8 mouse cellular contexts compared by ENCODE assay signal in the genomic region with DNA sequence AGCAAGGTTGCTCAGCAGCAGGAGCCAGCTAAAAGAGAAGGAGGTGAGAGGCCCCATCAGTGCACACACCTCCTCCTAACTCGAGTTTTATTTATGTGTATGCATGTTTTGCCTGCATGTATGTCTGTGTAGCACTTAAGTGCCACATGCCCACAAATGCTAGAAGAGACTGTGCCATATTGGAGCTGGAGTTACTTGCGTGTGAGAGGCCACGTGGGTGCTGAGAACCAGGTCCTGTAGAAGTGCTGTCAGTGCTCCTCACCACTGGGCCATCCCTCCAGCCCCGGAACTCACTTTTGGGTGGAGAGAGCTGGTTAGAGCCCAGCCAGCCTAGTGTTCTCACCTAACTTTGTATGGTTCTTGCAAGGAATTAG. TPM values are rescaled to one million over a fixed set of nuclear protein-coding genes. Genes with fewer than 3 reads are reported as not detected.
DNase-seq lines count a peak whose midpoint lies in the region; ATAC-seq and TF ChIP-seq lines count a peak whose summit lies in the region.
"Had no signal": no experiment of that assay in that cellular context is flagged by ENCODE, and none has a peak within 500 bp of the region (broad histone marks: within the 10 kb centered on the region; RNA-seq: fewer than 3 reads in every experiment).

No protein-coding gene starts in this region.

- peaks cover 32% of the 10 kb centered on the region for H3K4me1 ChIP-seq in midbrain, embryonic 10.5 days
- peaks cover 14% of the 10 kb centered on the region for H3K4me1 ChIP-seq in midbrain, embryonic 11.5 days (ENCODE audit: control insufficient read depth, insufficient read depth, low read length)
- H3K4me1 ChIP-seq in forebrain, embryonic 13.5 days, result peaks cover 20% of the 10 kb centered on the region
- peaks cover 26% of the 10 kb centered on the region for H3K4me1 ChIP-seq in limb, embryonic 15.5 days
- peaks cover 7% of the 10 kb centered on the region; the same call in 1 of the 2 replicates for H3K4me1 ChIP-seq in stomach, postnatal 0 days (replicated peaks; ENCODE audit: control insufficient read depth, insufficient read depth)

- 0 out of 2 replicates have a peak, but pooled peaks cover 1% of the 10 kb centered on the region for H3K27me3 ChIP-seq in midbrain, embryonic 10.5 days (ENCODE audit: low read depth, poor library complexity, severe bottlenecking)
- H3K27me3 ChIP-seq in midbrain, embryonic 11.5 days (ENCODE audit: control insufficient read depth, insufficient read depth, low read length), result no peaks in the 10 kb centered on the region
- H3K27me3 ChIP-seq in forebrain, embryonic 13.5 days, result no peaks in the 10 kb centered on the region
- no peaks in the 10 kb centered on the region for H3K27me3 ChIP-seq in limb, embryonic 15.5 days
- no peaks in the 10 kb centered on the region for H3K27me3 ChIP-seq in stomach, postnatal 0 days (ENCODE audit: control insufficient read depth, insufficient read depth, low read length)

- H3K9ac ChIP-seq in midbrain, embryonic 11.5 days (ENCODE audit: low read length), result no peak overlapping the region
- H3K9ac ChIP-seq in forebrain, embryonic 13.5 days, result peak overlapping the region; percentile 78; the same call in 1 of the 2 replicates
- no peak overlapping the region for H3K9ac ChIP-seq in limb, embryonic 15.5 days
- H3K9ac ChIP-seq in stomach, postnatal 0 days (ENCODE audit: low read length), result peak overlapping the region; percentile 28

- peak overlapping the region; percentile 80 for H3K4me3 ChIP-seq in midbrain, embryonic 10.5 days
- no peak overlapping the region for H3K4me3 ChIP-seq in midbrain, embryonic 11.5 days (ENCODE audit: low read depth, low read length)
- H3K4me3 ChIP-seq in forebrain, embryonic 13.5 days, result peak overlapping the region; percentile 63
- peak overlapping the region; percentile 77 for H3K4me3 ChIP-seq in limb, embryonic 15.5 days
- peak overlapping the region; percentile 66; the same call in 1 of the 2 replicates for H3K4me3 ChIP-seq in stomach, postnatal 0 days (ENCODE audit: low read depth, low read length)

- no peak for ATAC-seq in midbrain, embryonic 11.5 days (ENCODE audit: low FRiP score)
- ATAC-seq in forebrain, embryonic 13.5 days, result no peak
- ATAC-seq in limb, embryonic 15.5 days (ENCODE audit: insufficient number of reproducible peaks, low FRiP score, low TSS enrichment, low read depth), result no peak
- ATAC-seq in stomach, postnatal 0 days (ENCODE audit: low FRiP score, low TSS enrichment), result no peak

- no peaks in the 10 kb centered on the region for H3K9me3 ChIP-seq in midbrain, embryonic 10.5 days (replicated peaks)
- no peaks in the 10 kb centered on the region for H3K9me3 ChIP-seq in midbrain, embryonic 11.5 days (ENCODE audit: control insufficient read depth, low read length)
- H3K9me3 ChIP-seq in forebrain, embryonic 13.5 days (replicated peaks), result no peaks in the 10 kb centered on the region
- H3K9me3 ChIP-seq in limb, embryonic 15.5 days, result no peaks in the 10 kb centered on the region
- H3K9me3 ChIP-seq in stomach, postnatal 0 days (ENCODE audit: control insufficient read depth, low read length), result no peaks in the 10 kb centered on the region

- peaks cover 40% of the 10 kb centered on the region for H3K36me3 ChIP-seq in midbrain, embryonic 10.5 days
- peaks cover 21% of the 10 kb centered on the region for H3K36me3 ChIP-seq in midbrain, embryonic 11.5 days (ENCODE audit: control insufficient read depth, insufficient read depth, low read length)
- H3K36me3 ChIP-seq in forebrain, embryonic 13.5 days (ENCODE audit: poor library complexity, severe bottlenecking), result peaks cover 39% of the 10 kb centered on the region
- peaks cover 44% of the 10 kb centered on the region for H3K36me3 ChIP-seq in limb, embryonic 15.5 days
- peaks cover 17% of the 10 kb centered on the region for H3K36me3 ChIP-seq in stomach, postnatal 0 days (ENCODE audit: control insufficient read depth, insufficient read depth, low read length)

- TF ChIP-seq CTCF in stomach, postnatal 0 days (IDR thresholded peaks at IDR 0.05; ENCODE audit: low read depth), result no peak

- no peak for DNase-seq in midbrain, embryonic 10.5 days (ENCODE audit: low spot score)
- no peak for DNase-seq in midbrain, embryonic 11.5 days (ENCODE audit: low spot score, missing footprints)
- no peak for DNase-seq in stomach, postnatal 0 days (ENCODE audit: low spot score)
- no peak for DNase-seq in cerebellum, postnatal 4 days (ENCODE audit: low spot score in 2 of 2)
- no peak for DNase-seq in spleen, adult 12 weeks (ENCODE audit: low spot score)
- DNase-seq: kidney, adult 18-20 months had no signal

- no peak overlapping the region for H3K4me2 ChIP-seq in midbrain, embryonic 11.5 days
- H3K4me2 ChIP-seq in forebrain, embryonic 13.5 days, result peak overlapping the region; percentile 93
- peak overlapping the region; percentile 81 for H3K4me2 ChIP-seq in limb, embryonic 15.5 days
- peak overlapping the region; percentile 67 for H3K4me2 ChIP-seq in stomach, postnatal 0 days (replicated peaks; ENCODE audit: low read depth)

- WGBS in midbrain, embryonic 10.5 days, result 86% methylated on average over 4 of the region's 4 CpGs
- 84% methylated on average over 4 of the region's 4 CpGs for WGBS in midbrain, embryonic 11.5 days
- 87% methylated on average over 4 of the region's 4 CpGs for WGBS in forebrain, embryonic 13.5 days
- WGBS in limb, embryonic 15.5 days, result 73% methylated on average over 4 of the region's 4 CpGs
- WGBS in stomach, postnatal 0 days, result 77% methylated on average over 4 of the region's 4 CpGs

- TF ChIP-seq EP300 in stomach, postnatal 0 days (optimal IDR thresholded peaks at IDR 0.05), result no peak

- H3K27ac ChIP-seq in midbrain, embryonic 10.5 days (replicated peaks), result no peak overlapping the region
- no peak overlapping the region for H3K27ac ChIP-seq in midbrain, embryonic 11.5 days (ENCODE audit: low read depth, low read length)
- H3K27ac ChIP-seq in forebrain, embryonic 13.5 days, result no peak overlapping the region
- H3K27ac ChIP-seq in limb, embryonic 15.5 days, result peak overlapping the region; percentile 95; the same call in 1 of the 2 replicates
- peak overlapping the region; percentile 93 for H3K27ac ChIP-seq in stomach, postnatal 0 days (replicated peaks)

RNA-seq across cellular contexts. Expression of a gene that starts 6.8 kb away (rescaled TPM):
- polyA plus RNA-seq in midbrain, embryonic 10.5 days (2016; fragmentation: Nextera tagmentation; extraction: Ambion mirVana), result 258 and 270 TPM in 2 replicates
- 290 and 293 TPM in 2 replicates for polyA plus RNA-seq in midbrain, embryonic 11.5 days (2014; fragmentation: Nextera tagmentation; extraction: Ambion mirVana)
- 318 and 358 TPM in 2 replicates for polyA plus RNA-seq in forebrain, embryonic 13.5 days (2015; fragmentation: Nextera tagmentation; extraction: Ambion mirVana)
- 261 and 281 TPM in 2 replicates for polyA plus RNA-seq in limb, embryonic 15.5 days (2015; fragmentation: Nextera tagmentation; extraction: Ambion mirVana)
- 514 and 516 TPM in 2 replicates for polyA plus RNA-seq in stomach, postnatal 0 days (2015; fragmentation: Nextera tagmentation; extraction: Ambion mirVana)

RNA-seq across cellular contexts. Expression of a gene that starts 8.5 kb away (rescaled TPM):
- 253 and 265 TPM in 2 replicates for polyA plus RNA-seq in midbrain, embryonic 10.5 days (2016; fragmentation: Nextera tagmentation; extraction: Ambion mirVana)
- 253 and 268 TPM in 2 replicates for polyA plus RNA-seq in midbrain, embryonic 11.5 days (2014; fragmentation: Nextera tagmentation; extraction: Ambion mirVana)
- polyA plus RNA-seq in forebrain, embryonic 13.5 days (2015; fragmentation: Nextera tagmentation; extraction: Ambion mirVana), result 303 and 321 TPM in 2 replicates
- 262 and 273 TPM in 2 replicates for polyA plus RNA-seq in limb, embryonic 15.5 days (2015; fragmentation: Nextera tagmentation; extraction: Ambion mirVana)
- polyA plus RNA-seq in stomach, postnatal 0 days (2015; fragmentation: Nextera tagmentation; extraction: Ambion mirVana), result 286 and 296 TPM in 2 replicates

RNA-seq across cellular contexts. Expression of a gene that starts 8.5 kb away (rescaled TPM):
- 4.2 and 5.4 TPM in 2 replicates for polyA plus RNA-seq in midbrain, embryonic 10.5 days (2016; fragmentation: Nextera tagmentation; extraction: Ambion mirVana)
- 3.4 and 4.3 TPM in 2 replicates for polyA plus RNA-seq in midbrain, embryonic 11.5 days (2014; fragmentation: Nextera tagmentation; extraction: Ambion mirVana)
- polyA plus RNA-seq in forebrain, embryonic 13.5 days (2015; fragmentation: Nextera tagmentation; extraction: Ambion mirVana), result 1.3 and 1.8 TPM in 2 replicates
- polyA plus RNA-seq in limb, embryonic 15.5 days (2015; fragmentation: Nextera tagmentation; extraction: Ambion mirVana), result 22.9 and 25.0 TPM in 2 replicates
- 6.2 and 6.3 TPM in 2 replicates for polyA plus RNA-seq in stomach, postnatal 0 days (2015; fragmentation: Nextera tagmentation; extraction: Ambion mirVana)

RNA-seq across cellular contexts. Expression of a gene that starts 8.6 kb away (rescaled TPM):
- 22.4 and 27.2 TPM in 2 replicates for polyA plus RNA-seq in midbrain, embryonic 10.5 days (2016; fragmentation: Nextera tagmentation; extraction: Ambion mirVana)
- polyA plus RNA-seq in midbrain, embryonic 11.5 days (2014; fragmentation: Nextera tagmentation; extraction: Ambion mirVana), result 20.6 and 21.6 TPM in 2 replicates
- polyA plus RNA-seq in forebrain, embryonic 13.5 days (2015; fragmentation: Nextera tagmentation; extraction: Ambion mirVana), result 19.4 and 25.2 TPM in 2 replicates
- 56.6 and 62.5 TPM in 2 replicates for polyA plus RNA-seq in limb, embryonic 15.5 days (2015; fragmentation: Nextera tagmentation; extraction: Ambion mirVana)
- polyA plus RNA-seq in stomach, postnatal 0 days (2015; fragmentation: Nextera tagmentation; extraction: Ambion mirVana), result 83.1 and 88.9 TPM in 2 replicates

RNA-seq across cellular contexts. Expression of a gene that starts 32.8 kb away (rescaled TPM):
- polyA plus RNA-seq in midbrain, embryonic 10.5 days (2016; fragmentation: Nextera tagmentation; extraction: Ambion mirVana), result 2.8 and 4.5 TPM in 2 replicates
- 1.7 and 1.9 TPM in 2 replicates for polyA plus RNA-seq in midbrain, embryonic 11.5 days (2014; fragmentation: Nextera tagmentation; extraction: Ambion mirVana)
- polyA plus RNA-seq in forebrain, embryonic 13.5 days (2015; fragmentation: Nextera tagmentation; extraction: Ambion mirVana), result 1.6 and 1.7 TPM in 2 replicates
- polyA plus RNA-seq in limb, embryonic 15.5 days (2015; fragmentation: Nextera tagmentation; extraction: Ambion mirVana), result 6.0 and 7.4 TPM in 2 replicates
- polyA plus RNA-seq in stomach, postnatal 0 days (2015; fragmentation: Nextera tagmentation; extraction: Ambion mirVana), result 5.5 TPM in 2 replicates

Comparison
In these comparisons a context has a peak if more than half of its experiments do, and no peak if none do; other contexts are left out.
1. H3K27ac ChIP-seq: peak in limb, embryonic 15.5 days (single experiment) and stomach, postnatal 0 days (single experiment); none in midbrain, embryonic 10.5 days (single experiment), midbrain, embryonic 11.5 days (single experiment) and forebrain, embryonic 13.5 days (single experiment).
2. H3K9ac ChIP-seq: peak in forebrain, embryonic 13.5 days (single experiment) and stomach, postnatal 0 days (single experiment); none in midbrain, embryonic 11.5 days (single experiment) and limb, embryonic 15.5 days (single experiment).